Mouse (Mus musculus) hindbrain, embryonic 12.5 days (tissue): ENCODE data around the gene Glp2r. TPM values are rescaled to one million over a fixed set of nuclear protein-coding genes. Genes with fewer than 3 reads are reported as not detected.

Experiments
- ATAC-seq: fragments of 200-750 bp; cut with Nextera tagmentation; 2 replicates; pipeline ENCODE4 v1.8.0; 2017; ENCODE audit warnings: moderate TSS enrichment; ENCODE audit not compliant: low FRiP score
- H3K27ac ChIP-seq: fragments of 300-500 bp; sonication (generic); 2 replicates; pipeline ENCODE4 v1.5.1; 2016; ENCODE audit warnings: mild to moderate bottlenecking
- H3K27me3 ChIP-seq: fragments of 300-500 bp; sonication (generic); 2 replicates; pipeline ENCODE4 v1.6.1; 2016; ENCODE audit warnings: mild to moderate bottlenecking
- H3K36me3 ChIP-seq: fragments of 300-500 bp; sonication (generic); 2 replicates; pipeline ENCODE4 v1.6.1; 2016; ENCODE audit warnings: mild to moderate bottlenecking
- H3K4me1 ChIP-seq: fragments of 300-500 bp; sonication (generic); 2 replicates; pipeline ENCODE4 v1.6.1; 2016
- H3K4me2 ChIP-seq: fragments of 300-500 bp; sonication (generic); replicated peaks from 2 replicates; pipeline ENCODE4 v1.6.1; 2016; ENCODE audit warnings: mild to moderate bottlenecking
- H3K4me3 ChIP-seq: fragments of 300-500 bp; sonication (generic); 2 replicates; pipeline ENCODE4 v1.5.1; 2016; ENCODE audit warnings: mild to moderate bottlenecking
- H3K9ac ChIP-seq: fragments of 300-500 bp; sonication (generic); 2 replicates; pipeline ENCODE4 v1.6.1; 2016; ENCODE audit warnings: mild to moderate bottlenecking, moderate library complexity
- H3K9me3 ChIP-seq: fragments of 300-500 bp; sonication (generic); replicated peaks from 2 replicates; pipeline ENCODE4 v1.6.1; 2016; ENCODE audit warnings: mild to moderate bottlenecking
- WGBS: fragments of 180-500 bp; shearing (Covaris S2); methylation state at CpG from one replicate; pipeline ENCODE4 v1.1.7; 2016; 5-methylcytosine and 5-hydroxymethylcytosine counted together
- polyA plus RNA-seq: library from polyadenylated mRNA; unstranded; fragments of >200 nt; fragmentation: Nextera tagmentation; extraction: Ambion mirVana; gene quantifications from 2 replicates; pipeline ENCODE4 v1.2.1, GENCODE M21; 2016

The Glp2r gene
- polyA plus RNA-seq, 1 experiment from 2014 or later, result not detected

- Histone ChIP-seq H3K4me2 (no peak overlapping the region), H3K4me1 (no peaks in the 10 kb centered on the region), H3K9me3 (no peaks in the 10 kb centered on the region), H3K4me3 (no peak overlapping the region), H3K36me3 (no peaks in the 10 kb centered on the region), H3K9ac (no peak overlapping the region), H3K27ac (no peak overlapping the region), H3K27me3 (no peaks in the 10 kb centered on the region)
- WGBS, result 87% methylated on average over 3 of the region's 3 CpGs
- ATAC-seq, result no peak
These were observed 102.4 kb downstream of the Glp2r start for GRCm38 (mm10) chr11:67668460-67669007.

GRCm38 (mm10) chr11:67667531-67668332 is 103.2 kb downstream of the Glp2r start:
- Histone ChIP-seq H3K4me1 (no peaks in the 10 kb centered on the region), H3K9me3 (no peaks in the 10 kb centered on the region), H3K4me2 (no peak overlapping the region), H3K27me3 (no peaks in the 10 kb centered on the region), H3K4me3 (no peak overlapping the region), H3K9ac (no peak overlapping the region), H3K27ac (no peak overlapping the region), H3K36me3 (no peaks in the 10 kb centered on the region)
- no peak for ATAC-seq
- WGBS, result 87% methylated on average over 13 of the region's 13 CpGs

- Histone ChIP-seq H3K36me3 (no peaks in the 10 kb centered on the region), H3K27ac (no peak overlapping the region), H3K4me1 (no peaks in the 10 kb centered on the region), H3K27me3 (no peaks in the 10 kb centered on the region), H3K4me3 (no peak overlapping the region), H3K9ac (no peak overlapping the region), H3K4me2 (no peak overlapping the region), H3K9me3 (no peaks in the 10 kb centered on the region)
- ATAC-seq, result no peak
- 83% methylated on average over 5 of the region's 5 CpGs for WGBS
These were observed 104.8 kb downstream of the Glp2r start for GRCm38 (mm10) chr11:67666129-67666528.

- Histone ChIP-seq H3K9ac (no peak overlapping the region), H3K9me3 (no peaks in the 10 kb centered on the region), H3K4me3 (no peak overlapping the region), H3K27me3 (no peaks in the 10 kb centered on the region), H3K4me2 (no peak overlapping the region), H3K4me1 (no peaks in the 10 kb centered on the region), H3K36me3 (no peaks in the 10 kb centered on the region), H3K27ac (no peak overlapping the region)
- WGBS, result 80% methylated on average over 6 of the region's 6 CpGs
- no peak for ATAC-seq
These were observed 106.0 kb downstream of the Glp2r start for GRCm38 (mm10) chr11:67664918-67665317.

GRCm38 (mm10) chr11:67664261-67664660 is 106.7 kb downstream of the Glp2r start:
- H3K4me3 ChIP-seq, result no peak overlapping the region
- no peak overlapping the region for H3K4me2 ChIP-seq
- 89% methylated on average over 3 of the region's 3 CpGs for WGBS
- no peaks in the 10 kb centered on the region for H3K4me1 ChIP-seq
- no peaks in the 10 kb centered on the region for H3K36me3 ChIP-seq
- no peak overlapping the region for H3K9ac ChIP-seq
- H3K27me3 ChIP-seq, result no peaks in the 10 kb centered on the region
- no peak overlapping the region for H3K27ac ChIP-seq
- ATAC-seq, result no peak
- H3K9me3 ChIP-seq, result no peaks in the 10 kb centered on the region

GRCm38 (mm10) chr11:67663437-67663836 is 107.5 kb downstream of the Glp2r start:
- H3K4me3 ChIP-seq, result no peak overlapping the region
- H3K4me1 ChIP-seq, result no peaks in the 10 kb centered on the region
- H3K36me3 ChIP-seq, result no peaks in the 10 kb centered on the region
- no peak for ATAC-seq
- H3K9me3 ChIP-seq, result no peaks in the 10 kb centered on the region
- H3K4me2 ChIP-seq, result no peak overlapping the region
- 95% methylated on average over 4 of the region's 4 CpGs for WGBS
- H3K27me3 ChIP-seq, result no peaks in the 10 kb centered on the region
- H3K9ac ChIP-seq, result no peak overlapping the region
- H3K27ac ChIP-seq, result no peak overlapping the region

GRCm38 (mm10) chr11:67661465-67661864 is 109.5 kb downstream of the Glp2r start:
- 91% methylated on average over 8 of the region's 8 CpGs for WGBS
- H3K9me3 ChIP-seq, result no peaks in the 10 kb centered on the region
- no peak for ATAC-seq

GRCm38 (mm10) chr11:67657685-67658382 is 113.1 kb downstream of the Glp2r start:
- no peak overlapping the region for H3K27ac ChIP-seq
- no peaks in the 10 kb centered on the region for H3K9me3 ChIP-seq
- no peak overlapping the region for H3K4me2 ChIP-seq
- 42% methylated on average over 11 of the region's 11 CpGs for WGBS
- peaks cover 25% of the 10 kb centered on the region for H3K4me1 ChIP-seq
- H3K4me3 ChIP-seq, result no peak overlapping the region
- no peak for ATAC-seq
- H3K36me3 ChIP-seq, result no peaks in the 10 kb centered on the region
- H3K27me3 ChIP-seq, result no peaks in the 10 kb centered on the region
- H3K9ac ChIP-seq, result no peak overlapping the region

More at GRCm38 (mm10) chr11:67661465-67661864, 109.5 kb downstream of the Glp2r start:
- Histone ChIP-seq H3K27me3 (no peaks in the 10 kb centered on the region), H3K4me3 (no peak overlapping the region), H3K36me3 (no peaks in the 10 kb centered on the region), H3K9ac (no peak overlapping the region), H3K4me2 (no peak overlapping the region), H3K27ac (no peak overlapping the region), H3K4me1 (peaks cover 14% of the 10 kb centered on the region)

GRCm38 (mm10) chr11:67656811-67657210 is 114.1 kb downstream of the Glp2r start:
- Histone ChIP-seq H3K9me3 (no peaks in the 10 kb centered on the region), H3K4me1 (peaks cover 30% of the 10 kb centered on the region), H3K27me3 (no peaks in the 10 kb centered on the region), H3K36me3 (no peaks in the 10 kb centered on the region), H3K9ac (no peak overlapping the region), H3K4me2 (no peak overlapping the region), H3K27ac (no peak overlapping the region), H3K4me3 (no peak overlapping the region)
- WGBS, result 88% methylated on average over 9 of the region's 9 CpGs
- no peak for ATAC-seq

GRCm38 (mm10) chr11:67656366-67656765 is 114.6 kb downstream of the Glp2r start:
- Histone ChIP-seq H3K27me3 (no peaks in the 10 kb centered on the region), H3K9ac (no peak overlapping the region), H3K27ac (no peak overlapping the region), H3K36me3 (no peaks in the 10 kb centered on the region), H3K9me3 (no peaks in the 10 kb centered on the region), H3K4me2 (no peak overlapping the region), H3K4me3 (no peak overlapping the region), H3K4me1 (peaks cover 30% of the 10 kb centered on the region)
- ATAC-seq, result no peak
- 83% methylated on average over 7 of the region's 7 CpGs for WGBS

- Histone ChIP-seq H3K36me3 (no peaks in the 10 kb centered on the region), H3K27me3 (0 out of 2 replicates have a peak, but pooled peaks cover 5% of the 10 kb centered on the region), H3K4me2 (no peak overlapping the region), H3K27ac (no peak overlapping the region), H3K4me3 (no peak overlapping the region), H3K4me1 (peaks cover 30% of the 10 kb centered on the region), H3K9ac (no peak overlapping the region), H3K9me3 (no peaks in the 10 kb centered on the region)
- no peak for ATAC-seq
- 76% methylated on average over 17 of the region's 17 CpGs for WGBS
These were observed 115.6 kb downstream of the Glp2r start for GRCm38 (mm10) chr11:67655236-67655959.

- ATAC-seq, result no peak
- Histone ChIP-seq H3K27ac (no peak overlapping the region), H3K36me3 (no peaks in the 10 kb centered on the region), H3K4me2 (no peak overlapping the region), H3K4me3 (no peak overlapping the region), H3K27me3 (0 out of 2 replicates have a peak, but pooled peaks cover 5% of the 10 kb centered on the region), H3K4me1 (peaks cover 30% of the 10 kb centered on the region), H3K9me3 (no peaks in the 10 kb centered on the region), H3K9ac (no peak overlapping the region)
- 94% methylated on average over 4 of the region's 4 CpGs for WGBS
These were observed 116.4 kb downstream of the Glp2r start for GRCm38 (mm10) chr11:67654514-67654913.
